Mouse (Mus musculus): ENCODE data around the gene Mfsd13b.

The Mfsd13b gene

DNA sequence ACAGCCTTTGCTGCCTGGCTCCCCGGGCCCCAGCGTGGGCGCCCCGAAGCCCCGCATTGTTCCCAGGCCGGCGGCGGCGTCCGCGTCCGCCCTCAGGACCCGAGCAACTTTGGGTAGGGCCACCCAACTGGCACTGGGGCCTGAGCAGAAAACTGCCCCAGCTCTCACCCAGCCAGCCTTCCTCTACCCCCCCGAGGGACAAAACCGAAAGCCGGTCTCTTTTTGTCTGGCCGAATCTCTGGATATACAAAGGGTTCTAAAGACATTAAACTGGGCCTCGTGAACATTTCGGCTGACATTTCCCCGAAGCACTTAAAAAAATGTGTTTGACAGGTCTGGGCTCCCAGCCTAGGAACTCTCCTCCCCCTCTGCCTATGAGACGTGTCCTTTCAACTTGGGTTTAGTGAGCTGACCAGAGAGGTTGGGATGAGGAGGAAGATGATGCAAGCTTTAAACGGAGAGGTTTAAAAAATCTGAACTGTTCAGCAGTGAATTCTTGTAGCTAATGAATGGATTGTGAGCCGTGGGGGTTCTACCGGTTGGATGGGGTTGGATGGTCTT, 52.9 kb downstream of the Mfsd13b start:
- peak; percentile 38; the same call in 1 of the 2 replicates for ATAC-seq (ENCODE audit: insufficient number of reproducible peaks, low FRiP score, low TSS enrichment)

DNA sequence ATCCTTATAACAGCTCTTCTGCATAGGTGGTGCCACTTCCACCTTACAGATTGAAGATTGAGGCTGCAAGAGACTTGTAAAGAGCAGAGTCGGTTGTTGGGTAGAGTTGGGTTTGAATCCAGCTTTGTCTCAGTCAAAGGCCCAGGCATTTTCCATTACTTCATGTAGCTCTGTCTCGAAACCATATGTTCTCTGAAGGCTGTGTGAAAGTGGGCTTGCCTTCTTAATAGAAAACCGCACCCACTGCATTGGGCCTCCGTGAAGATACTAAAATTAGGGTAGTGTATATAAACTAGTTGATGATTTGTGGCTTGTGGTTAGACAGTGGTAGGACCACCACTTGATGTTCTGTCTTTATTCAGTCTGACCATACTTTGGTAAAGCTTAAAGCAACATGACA, 58.3 kb downstream of the Mfsd13b start:
- ATAC-seq (ENCODE audit: insufficient number of reproducible peaks, low FRiP score, low TSS enrichment) = no peak

DNA sequence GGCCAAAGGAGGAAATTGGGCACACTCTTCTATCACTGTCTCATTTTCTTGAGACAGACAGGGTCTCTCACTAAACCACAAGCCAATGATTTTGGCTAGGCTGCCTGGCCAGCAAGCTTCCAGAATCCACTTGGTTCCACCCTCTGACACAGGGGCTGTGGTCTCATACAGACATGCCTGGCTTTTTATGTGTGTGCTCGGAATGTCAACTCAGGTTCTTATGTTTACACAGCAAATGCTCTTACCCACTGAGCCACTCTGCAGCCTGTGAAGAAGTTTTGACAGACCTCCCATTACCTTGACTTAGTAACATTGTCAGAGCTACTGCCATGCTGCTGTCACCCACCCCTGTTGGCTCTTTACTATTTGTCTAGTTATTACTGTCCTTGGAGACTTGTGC, 59.7 kb downstream of the Mfsd13b start:
- no peak for ATAC-seq (ENCODE audit: insufficient number of reproducible peaks, low FRiP score, low TSS enrichment)

DNA sequence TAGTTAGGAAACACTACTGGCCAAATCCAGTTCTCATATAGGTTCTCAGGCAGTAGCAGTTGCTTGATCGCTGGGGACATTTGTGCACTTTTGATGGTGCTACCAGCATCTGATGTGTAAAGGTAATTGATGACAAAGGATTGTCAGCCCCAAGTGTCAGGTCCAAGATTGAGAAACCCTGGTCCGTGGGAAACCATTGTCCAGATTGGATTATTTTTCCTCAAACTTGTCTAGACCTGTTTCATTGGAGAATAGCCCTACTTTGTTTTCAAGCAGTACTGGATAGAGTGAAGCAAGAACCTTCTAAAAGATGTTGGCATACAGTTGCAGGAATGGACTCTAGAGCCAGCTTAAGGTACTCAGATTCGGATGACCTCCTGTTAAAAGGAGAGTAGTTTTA, 60.7 kb downstream of the Mfsd13b start:
- ATAC-seq (ENCODE audit: insufficient number of reproducible peaks, low FRiP score, low TSS enrichment) = no peak

DNA sequence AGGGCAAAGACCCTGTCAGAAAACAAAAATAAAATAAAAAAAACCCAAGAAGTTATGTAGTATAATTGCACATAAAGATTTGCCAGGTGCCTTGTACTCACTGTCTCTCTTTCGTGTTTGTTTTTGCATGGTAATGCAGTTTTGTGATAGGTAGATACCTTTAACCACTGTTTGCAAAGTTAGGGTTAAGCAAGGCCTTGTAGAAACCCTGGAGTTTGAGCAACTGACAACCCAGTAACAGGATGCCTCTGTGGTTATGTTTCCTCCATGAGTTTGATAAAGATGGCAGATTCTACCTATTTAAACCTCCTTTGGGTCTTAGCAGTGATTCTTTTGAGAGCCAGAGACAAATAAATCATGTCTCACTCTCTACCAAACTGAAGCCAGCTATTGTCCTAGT, 61.2 kb downstream of the Mfsd13b start:
- ATAC-seq (ENCODE audit: insufficient number of reproducible peaks, low FRiP score, low TSS enrichment) = no peak

DNA sequence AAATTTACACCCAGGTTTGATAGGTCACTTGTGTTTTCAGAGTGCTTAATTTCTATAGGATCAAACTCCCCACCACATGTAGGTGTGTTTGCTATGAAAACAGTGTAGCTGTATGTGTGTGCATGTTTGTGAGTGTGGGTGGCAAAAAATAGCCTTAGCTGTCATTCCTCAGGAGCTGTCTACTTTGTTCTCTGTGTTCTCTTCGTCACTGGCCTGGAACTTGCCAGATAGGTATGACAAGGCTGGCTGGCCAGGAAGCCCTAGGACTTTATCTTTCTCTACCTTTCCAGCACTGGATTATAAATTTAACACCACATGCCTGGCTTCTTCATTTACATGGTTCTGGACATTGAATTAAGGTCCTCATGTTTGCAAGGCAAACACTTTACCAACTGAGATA, 61.9 kb downstream of the Mfsd13b start:
- ATAC-seq (ENCODE audit: insufficient number of reproducible peaks, low FRiP score, low TSS enrichment) = no peak

DNA sequence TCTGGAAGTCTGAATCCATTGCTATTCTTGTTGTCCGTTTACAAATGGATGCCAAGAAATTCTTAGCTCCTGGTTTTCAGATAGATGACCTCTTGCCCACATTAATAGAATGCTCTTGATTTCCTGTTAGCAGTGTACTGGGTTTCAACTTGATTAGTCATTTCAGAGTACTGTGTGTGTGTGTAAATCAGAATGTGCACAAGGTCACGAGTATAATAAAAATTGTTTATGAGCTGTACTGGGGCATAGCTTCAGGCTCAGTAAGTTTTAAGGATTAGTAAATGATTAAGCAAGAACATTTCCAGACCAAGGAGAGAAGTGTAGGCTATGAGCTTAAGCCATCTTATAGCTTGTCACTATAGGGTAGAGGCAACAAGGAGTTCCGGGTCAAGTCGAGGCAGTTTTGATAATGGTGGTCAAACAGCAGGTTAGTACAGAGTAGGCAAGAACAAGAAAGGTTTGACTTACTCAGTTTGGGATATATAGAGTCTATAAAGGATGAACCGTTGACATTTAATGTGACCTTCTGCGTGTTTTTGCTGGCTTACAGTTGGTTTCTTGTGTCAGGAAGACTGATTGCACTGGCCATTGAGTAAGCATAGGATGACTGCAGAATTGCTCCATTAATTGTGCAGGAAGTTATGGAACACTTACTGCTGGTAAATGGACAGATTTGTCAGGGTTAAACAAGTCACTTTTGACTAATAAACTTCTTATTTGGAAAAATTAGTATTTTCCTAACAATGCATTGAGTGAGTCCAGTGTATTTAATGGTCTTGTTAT, 63.6 kb downstream of the Mfsd13b start:
- ATAC-seq (ENCODE audit: insufficient number of reproducible peaks, low FRiP score, low TSS enrichment) = no peak

DNA sequence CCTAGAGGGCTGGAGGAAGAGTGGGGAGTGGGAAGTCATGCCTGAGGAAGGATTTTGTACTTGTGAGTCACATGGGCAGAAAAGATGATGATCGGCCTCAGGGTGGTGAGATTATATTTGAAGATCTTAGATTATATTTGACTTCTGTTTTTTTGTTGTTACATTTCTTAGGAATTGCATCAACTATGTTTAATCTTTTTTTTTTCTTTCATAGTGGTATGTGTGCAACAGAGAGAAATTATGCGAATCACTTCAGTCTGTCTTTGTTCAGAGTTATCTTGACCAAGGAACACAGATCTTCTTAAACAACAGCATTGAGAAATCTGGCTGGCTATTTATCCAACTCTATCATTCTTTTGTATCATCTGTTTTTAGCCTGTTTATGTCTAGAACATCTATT, 65.3 kb downstream of the Mfsd13b start:
- no peak for ATAC-seq (ENCODE audit: insufficient number of reproducible peaks, low FRiP score, low TSS enrichment)

DNA sequence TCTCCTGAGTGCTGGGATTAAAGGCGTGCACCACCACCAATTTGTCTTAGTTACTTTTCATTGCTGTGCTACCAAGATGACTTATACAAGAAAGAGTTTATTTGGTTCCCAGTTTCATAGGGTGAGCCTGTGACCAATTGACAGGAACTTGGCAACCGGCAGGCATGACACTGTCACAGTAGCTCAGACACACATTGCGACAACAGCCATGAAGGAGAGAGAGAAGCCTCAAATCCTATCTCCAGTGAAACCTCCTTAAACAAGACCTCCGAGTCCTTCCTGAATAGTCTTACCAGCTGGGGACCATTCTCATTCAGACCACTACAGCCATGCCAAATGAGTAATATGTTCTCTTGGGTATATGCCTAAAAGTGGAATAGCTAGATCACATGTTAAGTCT, 70.8 kb downstream of the Mfsd13b start:
- no peak for ATAC-seq (ENCODE audit: insufficient number of reproducible peaks, low FRiP score, low TSS enrichment)

DNA sequence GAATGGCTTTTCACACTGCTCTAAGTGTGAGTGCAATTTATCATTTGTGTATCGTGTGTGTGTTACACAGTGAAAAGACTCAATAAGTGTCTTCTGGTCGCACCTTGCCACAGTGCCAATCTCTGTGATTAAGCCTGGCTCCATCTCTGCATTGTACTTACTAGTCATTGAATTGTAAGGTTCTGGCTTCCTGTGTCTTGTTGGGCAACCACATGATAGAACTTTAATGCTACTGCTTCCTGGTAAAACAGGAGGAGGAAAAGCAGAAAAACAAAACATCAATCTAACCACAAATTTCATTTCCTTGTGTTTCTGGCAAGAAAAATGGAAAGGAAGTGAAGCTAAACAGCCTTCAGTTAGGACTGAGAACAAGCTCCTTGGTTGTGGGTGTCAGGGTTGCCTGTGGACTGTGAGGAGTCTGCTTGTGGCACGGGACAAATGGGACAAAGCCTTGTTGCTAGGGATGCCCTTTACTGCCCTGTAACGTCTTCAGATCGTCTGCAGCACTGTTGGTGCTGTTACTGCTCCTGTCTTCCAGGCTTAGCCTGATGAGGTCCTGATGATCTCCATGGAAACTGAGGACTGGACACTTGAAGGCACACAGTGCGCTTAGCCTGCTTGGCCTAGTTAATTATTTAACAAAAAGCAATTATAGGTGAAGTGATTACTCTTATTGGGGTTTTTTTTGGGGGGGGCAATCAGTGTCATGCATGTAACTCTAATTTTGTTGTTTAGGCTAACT, 77.3 kb downstream of the Mfsd13b start:
- no peak for ATAC-seq (ENCODE audit: insufficient number of reproducible peaks, low FRiP score, low TSS enrichment)

DNA sequence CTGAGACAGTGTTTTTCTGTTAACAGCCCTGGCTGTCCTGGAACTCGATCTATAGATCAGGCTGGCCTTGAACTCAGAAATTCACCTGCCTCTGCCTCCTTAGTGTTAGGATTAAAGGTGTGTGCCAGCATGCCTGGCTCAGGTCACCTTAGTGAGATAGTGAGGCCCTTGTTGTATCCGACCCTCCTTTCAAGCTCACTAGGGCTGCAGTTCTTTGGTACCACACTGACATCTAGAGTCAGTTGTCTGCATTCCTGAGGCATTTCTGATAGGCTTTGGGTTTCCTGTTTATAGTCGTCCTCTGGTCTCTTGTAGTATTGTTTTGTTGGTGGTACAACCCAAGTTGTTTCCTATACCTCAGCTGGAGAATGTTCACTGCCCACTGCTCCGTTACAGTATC, 82.0 kb downstream of the Mfsd13b start:
- ATAC-seq (ENCODE audit: insufficient number of reproducible peaks, low FRiP score, low TSS enrichment) = no peak

All from cerebellum, adult (tissue).